Mouse (Mus musculus): ENCODE data around the gene Chchd3. TPM values are rescaled to one million over a fixed set of nuclear protein-coding genes. Genes with fewer than 3 reads are reported as not detected.

Gene Chchd3
- polyA plus RNA-seq, 1 experiment from 2014 or later: 124 TPM

- Histone ChIP-seq H3K9ac (ENCODE audit: low read depth, low read length) (no peak overlapping the region), H3K27me3 (ENCODE audit: control insufficient read depth, insufficient read depth, low read length) (no peaks in the 10 kb centered on the region), H3K36me3 (ENCODE audit: control insufficient read depth, insufficient read depth, low read length) (no peaks in the 10 kb centered on the region), H3K9me3 (ENCODE audit: control insufficient read depth, low read length) (no peaks in the 10 kb centered on the region), H3K4me3 (ENCODE audit: low read length) (no peak overlapping the region), H3K27ac (ENCODE audit: low read depth, low read length) (no peak overlapping the region), H3K4me1 (ENCODE audit: control insufficient read depth, insufficient read depth, low read length) (no peaks in the 10 kb centered on the region), H3K4me2 (replicated peaks; ENCODE audit: low read depth, low read length) (no peak overlapping the region)
- ATAC-seq (ENCODE audit: low FRiP score, low TSS enrichment): no peak
- WGBS: 80% methylated on average over 7 of the region's 7 CpGs
These were observed 222.7 kb downstream of the Chchd3 start for GRCm38 (mm10) chr6:32837165-32837938.

- Histone ChIP-seq H3K9ac (ENCODE audit: low read depth, low read length) (no peak overlapping the region), H3K4me2 (replicated peaks; ENCODE audit: low read depth, low read length) (no peak overlapping the region), H3K36me3 (ENCODE audit: control insufficient read depth, insufficient read depth, low read length) (no peaks in the 10 kb centered on the region), H3K27me3 (ENCODE audit: control insufficient read depth, insufficient read depth, low read length) (no peaks in the 10 kb centered on the region), H3K4me1 (ENCODE audit: control insufficient read depth, insufficient read depth, low read length) (peaks cover 7% of the 10 kb centered on the region), H3K27ac (ENCODE audit: low read depth, low read length) (peak overlapping the region; percentile 48; the same call in 1 of the 2 replicates), H3K9me3 (ENCODE audit: control insufficient read depth, low read length) (no peaks in the 10 kb centered on the region), H3K4me3 (ENCODE audit: low read length) (no peak overlapping the region)
- WGBS: 61% methylated on average over 12 of the region's 12 CpGs
- 0 out of 2 replicates have a peak, but pooled peaks have one; percentile 35 for ATAC-seq (ENCODE audit: low FRiP score, low TSS enrichment)
These were observed 236.0 kb downstream of the Chchd3 start for GRCm38 (mm10) chr6:32823856-32824620.

- ATAC-seq (ENCODE audit: low FRiP score, low TSS enrichment): no peak
- 87% methylated on average over 4 of the region's 4 CpGs for WGBS
- Histone ChIP-seq H3K27ac (ENCODE audit: low read depth, low read length) (no peak overlapping the region), H3K4me2 (replicated peaks; ENCODE audit: low read depth, low read length) (no peak overlapping the region), H3K4me3 (ENCODE audit: low read length) (no peak overlapping the region), H3K9ac (ENCODE audit: low read depth, low read length) (no peak overlapping the region), H3K27me3 (ENCODE audit: control insufficient read depth, insufficient read depth, low read length) (no peaks in the 10 kb centered on the region), H3K36me3 (ENCODE audit: control insufficient read depth, insufficient read depth, low read length) (no peaks in the 10 kb centered on the region), H3K4me1 (ENCODE audit: control insufficient read depth, insufficient read depth, low read length) (peaks cover 3% of the 10 kb centered on the region; the same call in 1 of the 2 replicates), H3K9me3 (ENCODE audit: control insufficient read depth, low read length) (no peaks in the 10 kb centered on the region)
These were observed 241.1 kb downstream of the Chchd3 start for GRCm38 (mm10) chr6:32818961-32819360.

DNA sequence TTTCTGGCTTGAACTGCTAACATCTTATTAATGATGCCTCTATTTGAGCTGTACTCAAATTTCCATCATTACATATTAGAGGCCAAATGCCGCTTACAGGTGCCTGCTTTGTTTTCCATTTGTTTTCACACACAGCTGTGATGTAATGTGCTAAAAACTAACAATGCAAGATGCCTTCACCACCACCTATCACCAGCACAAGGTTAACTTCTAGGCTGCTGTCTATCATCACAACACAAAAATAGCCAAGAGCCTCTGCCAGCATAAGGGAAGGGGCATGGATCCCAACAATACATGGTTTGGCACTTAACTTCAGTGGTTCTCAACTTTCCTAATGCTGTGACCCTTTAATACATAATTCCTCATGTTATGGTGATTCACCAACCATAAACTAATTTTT lies 251.3 kb downstream of the Chchd3 start:
- ATAC-seq (ENCODE audit: low FRiP score, low TSS enrichment): no peak
- Histone ChIP-seq H3K4me1 (ENCODE audit: control insufficient read depth, insufficient read depth, low read length) (no peaks in the 10 kb centered on the region), H3K27ac (ENCODE audit: low read depth, low read length) (no peak overlapping the region), H3K9ac (ENCODE audit: low read depth, low read length) (no peak overlapping the region), H3K36me3 (ENCODE audit: control insufficient read depth, insufficient read depth, low read length) (no peaks in the 10 kb centered on the region), H3K4me2 (replicated peaks; ENCODE audit: low read depth, low read length) (no peak overlapping the region), H3K9me3 (ENCODE audit: control insufficient read depth, low read length) (no peaks in the 10 kb centered on the region), H3K4me3 (ENCODE audit: low read length) (no peak overlapping the region), H3K27me3 (ENCODE audit: control insufficient read depth, insufficient read depth, low read length) (no peaks in the 10 kb centered on the region)
- WGBS: 96% methylated on average over 1 of the region's 1 CpGs

DNA sequence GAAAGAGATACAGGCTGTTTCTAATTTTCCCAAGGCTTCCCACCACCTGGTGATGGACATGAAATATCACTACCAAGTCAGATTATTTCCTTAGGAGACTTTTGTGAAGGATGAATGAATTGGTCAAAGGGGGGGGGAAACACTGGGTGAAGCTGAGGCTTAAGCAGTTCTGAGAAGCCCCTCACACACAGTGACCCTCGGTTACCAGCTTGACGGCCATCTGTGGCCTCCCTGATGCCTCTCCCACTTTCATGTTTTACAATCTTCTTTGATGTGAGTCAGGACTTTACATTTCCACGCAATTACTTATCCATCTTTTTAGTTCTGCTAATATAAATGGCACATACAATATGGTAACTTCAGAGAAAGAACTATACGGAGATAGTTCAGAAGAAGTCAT lies 252.3 kb downstream of the Chchd3 start:
- Histone ChIP-seq H3K9ac (ENCODE audit: low read depth, low read length) (no peak overlapping the region), H3K27me3 (ENCODE audit: control insufficient read depth, insufficient read depth, low read length) (no peaks in the 10 kb centered on the region), H3K27ac (ENCODE audit: low read depth, low read length) (no peak overlapping the region), H3K4me2 (replicated peaks; ENCODE audit: low read depth, low read length) (no peak overlapping the region), H3K9me3 (ENCODE audit: control insufficient read depth, low read length) (no peaks in the 10 kb centered on the region), H3K36me3 (ENCODE audit: control insufficient read depth, insufficient read depth, low read length) (no peaks in the 10 kb centered on the region), H3K4me3 (ENCODE audit: low read length) (no peak overlapping the region), H3K4me1 (ENCODE audit: control insufficient read depth, insufficient read depth, low read length) (no peaks in the 10 kb centered on the region)
- 42% methylated on average over 4 of the region's 4 CpGs for WGBS
- ATAC-seq (ENCODE audit: low FRiP score, low TSS enrichment): no peak

- ATAC-seq (ENCODE audit: low FRiP score, low TSS enrichment): no peak
- Histone ChIP-seq H3K9ac (ENCODE audit: low read depth, low read length) (no peak overlapping the region), H3K27me3 (ENCODE audit: control insufficient read depth, insufficient read depth, low read length) (no peaks in the 10 kb centered on the region), H3K4me2 (replicated peaks; ENCODE audit: low read depth, low read length) (no peak overlapping the region), H3K4me1 (ENCODE audit: control insufficient read depth, insufficient read depth, low read length) (no peaks in the 10 kb centered on the region), H3K36me3 (ENCODE audit: control insufficient read depth, insufficient read depth, low read length) (no peaks in the 10 kb centered on the region; the same call in 1 of the 2 replicates), H3K9me3 (ENCODE audit: control insufficient read depth, low read length) (no peaks in the 10 kb centered on the region), H3K4me3 (ENCODE audit: low read length) (no peak overlapping the region), H3K27ac (ENCODE audit: low read depth, low read length) (no peak overlapping the region)
- WGBS: 94% methylated on average over 4 of the region's 4 CpGs
These were observed 256.4 kb downstream of the Chchd3 start for GRCm38 (mm10) chr6:32803646-32804045.

DNA sequence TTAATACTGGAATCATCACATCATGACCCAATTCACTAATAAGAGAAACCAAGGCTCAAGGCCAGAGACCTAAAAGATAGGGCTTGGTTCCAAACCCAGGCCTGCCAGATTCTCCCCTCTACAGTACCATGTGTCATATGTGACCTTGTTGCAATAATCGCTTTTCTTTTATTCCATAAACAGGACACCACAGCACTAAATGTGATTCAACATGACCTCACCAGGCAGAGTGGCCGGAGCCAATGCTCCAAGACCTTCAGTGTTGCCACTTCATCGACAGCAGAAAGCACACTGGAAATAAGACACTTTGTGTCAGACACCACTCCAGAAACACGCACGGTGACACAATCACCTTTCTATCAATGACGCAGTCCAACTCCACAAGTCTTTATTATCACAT lies 258.3 kb downstream of the Chchd3 start:
- Histone ChIP-seq H3K4me2 (replicated peaks; ENCODE audit: low read depth, low read length) (no peak overlapping the region), H3K4me1 (ENCODE audit: control insufficient read depth, insufficient read depth, low read length) (no peaks in the 10 kb centered on the region), H3K4me3 (ENCODE audit: low read length) (no peak overlapping the region), H3K27ac (ENCODE audit: low read depth, low read length) (no peak overlapping the region), H3K36me3 (ENCODE audit: control insufficient read depth, insufficient read depth, low read length) (no peaks in the 10 kb centered on the region; the same call in 1 of the 2 replicates), H3K9me3 (ENCODE audit: control insufficient read depth, low read length) (no peaks in the 10 kb centered on the region), H3K9ac (ENCODE audit: low read depth, low read length) (no peak overlapping the region), H3K27me3 (ENCODE audit: control insufficient read depth, insufficient read depth, low read length) (no peaks in the 10 kb centered on the region)
- WGBS: 95% methylated on average over 6 of the region's 6 CpGs
- no peak for ATAC-seq (ENCODE audit: low FRiP score, low TSS enrichment)

GRCm38 (mm10) chr6:32797525-32797924 lies 262.5 kb downstream of the Chchd3 start:
- no peak overlapping the region for H3K9ac ChIP-seq (ENCODE audit: low read depth, low read length)
- no peaks in the 10 kb centered on the region for H3K27me3 ChIP-seq (ENCODE audit: control insufficient read depth, insufficient read depth, low read length)
- no peak overlapping the region for H3K4me3 ChIP-seq (ENCODE audit: low read length)
- no peak overlapping the region for H3K27ac ChIP-seq (ENCODE audit: low read depth, low read length)
- H3K4me2 ChIP-seq (replicated peaks; ENCODE audit: low read depth, low read length): no peak overlapping the region
- no peaks in the 10 kb centered on the region for H3K4me1 ChIP-seq (ENCODE audit: control insufficient read depth, insufficient read depth, low read length)
- H3K9me3 ChIP-seq (ENCODE audit: control insufficient read depth, low read length): no peaks in the 10 kb centered on the region
- ATAC-seq (ENCODE audit: low FRiP score, low TSS enrichment): no peak
- 39% methylated on average over 4 of the region's 4 CpGs for WGBS
- no peaks in the 10 kb centered on the region; the same call in 1 of the 2 replicates for H3K36me3 ChIP-seq (ENCODE audit: control insufficient read depth, insufficient read depth, low read length)
